Mouse (Mus musculus) megakaryocyte progenitor cell, adult 5-6 weeks (primary cell): ENCODE data around the gene Dock9. TPM values are rescaled to one million over a fixed set of nuclear protein-coding genes. Genes with fewer than 3 reads are reported as not detected.
"Not testable (repeated sequence)": the region's sequence is repeated elsewhere in the genome, so short reads cannot be mapped to it uniquely, and the experiment has no call there.

Experiments used
- ATAC-seq: replicated peaks from 2 replicates; pipeline ENCODE4 v1.8.0; 2016; ENCODE audit warnings: mild to moderate bottlenecking, moderate TSS enrichment, inconsistent platforms; ENCODE audit not compliant: poor library complexity
- total RNA-seq, 2 experiments: library from RNA; stranded (forward) in 1 of 2; stranded (reverse) in 1 of 2; fragments of 157-497, 149-512 nt in 1 of 2; fragments of 200-1000 nt in 1 of 2; gene quantifications; 2 replicates each; pipeline versions ENCODE4 v1.2.3 to v1.2.4; 2015 to 2017

The Dock9 gene
- total RNA-seq, 2 experiments from 2014 or later, result 11.6 to 14.3 TPM

GRCm38 (mm10) chr14:121634093-121634735, 163.4 kb downstream of the Dock9 start:
- ATAC-seq, result no peak

- no peak for ATAC-seq
Observed at GRCm38 (mm10) chr14:121631934-121632333, 165.7 kb downstream of the Dock9 start.

- ATAC-seq, result no peak
Observed at GRCm38 (mm10) chr14:121626741-121627140, 170.9 kb downstream of the Dock9 start.

GRCm38 (mm10) chr14:121623996-121624542, 173.6 kb downstream of the Dock9 start:
- ATAC-seq, result not testable (repeated sequence)

- no peak for ATAC-seq
Observed at GRCm38 (mm10) chr14:121621806-121622205, 175.8 kb downstream of the Dock9 start.

- no peak for ATAC-seq
Observed at GRCm38 (mm10) chr14:121620567-121620966, 177.1 kb downstream of the Dock9 start.

GRCm38 (mm10) chr14:121620157-121620556, 177.5 kb downstream of the Dock9 start:
- ATAC-seq, result no peak

- no peak for ATAC-seq
Observed at GRCm38 (mm10) chr14:121617645-121618390, 179.8 kb downstream of the Dock9 start.

GRCm38 (mm10) chr14:121615431-121615830, 182.2 kb downstream of the Dock9 start:
- ATAC-seq, result no peak

GRCm38 (mm10) chr14:121614461-121615170, 183.0 kb downstream of the Dock9 start:
- ATAC-seq, result no peak

- no peak for ATAC-seq
Observed at GRCm38 (mm10) chr14:121613490-121613889, 184.1 kb downstream of the Dock9 start.

GRCm38 (mm10) chr14:121612926-121613325, 184.7 kb downstream of the Dock9 start:
- ATAC-seq, result no peak

- no peak for ATAC-seq
Observed at GRCm38 (mm10) chr14:121611533-121611932, 186.1 kb downstream of the Dock9 start.

GRCm38 (mm10) chr14:121611098-121611497, 186.5 kb downstream of the Dock9 start:
- no peak for ATAC-seq

- no peak for ATAC-seq
Observed at GRCm38 (mm10) chr14:121608522-121608921, 189.1 kb downstream of the Dock9 start.

GRCm38 (mm10) chr14:121606433-121606832, 191.2 kb downstream of the Dock9 start:
- ATAC-seq, result 0 out of 2 replicates have a peak, but pooled peaks have one; percentile 34

- no peak for ATAC-seq
Observed at GRCm38 (mm10) chr14:121605260-121605659, 192.4 kb downstream of the Dock9 start.

- ATAC-seq, result no peak
Observed at GRCm38 (mm10) chr14:121604565-121604964, 193.1 kb downstream of the Dock9 start.

- no peak for ATAC-seq
Observed at GRCm38 (mm10) chr14:121602610-121603009, 195.0 kb downstream of the Dock9 start.

GRCm38 (mm10) chr14:121600538-121600937, 197.1 kb downstream of the Dock9 start:
- no peak for ATAC-seq

- no peak for ATAC-seq
Observed at GRCm38 (mm10) chr14:121597073-121597472, 200.6 kb downstream of the Dock9 start.
